Mouse (Mus musculus): Measurements from ENCODE around the gene Aebp2. TPM values are rescaled to one million over a fixed set of nuclear protein-coding genes. Genes with fewer than 3 reads are reported as not detected.

The Aebp2 gene
- total RNA-seq, 2 experiments from 2014 or later: 29.2 to 30.3 TPM

- no peak for DNase-seq
These were observed 15.9 kb upstream of the Aebp2 start for GRCm38 (mm10) chr6:140606534-140606933.

GRCm38 (mm10) chr6:140608666-140609065 is 13.8 kb upstream of the Aebp2 start:
- DNase-seq: no peak

GRCm38 (mm10) chr6:140609533-140609932 is 12.9 kb upstream of the Aebp2 start:
- no peak for DNase-seq

- no peak for DNase-seq
These were observed 12.3 kb upstream of the Aebp2 start for GRCm38 (mm10) chr6:140610117-140610516.

GRCm38 (mm10) chr6:140611282-140611681 is 11.2 kb upstream of the Aebp2 start:
- DNase-seq: peak; percentile 15

- DNase-seq: no peak
These were observed 10.5 kb upstream of the Aebp2 start for GRCm38 (mm10) chr6:140611893-140612473.

GRCm38 (mm10) chr6:140613822-140614221 is 8.6 kb upstream of the Aebp2 start:
- no peak for DNase-seq

- no peak for DNase-seq
These were observed 7.8 kb upstream of the Aebp2 start for GRCm38 (mm10) chr6:140614711-140615110.

- no peak for DNase-seq
These were observed 1.7 kb upstream of the Aebp2 start for GRCm38 (mm10) chr6:140620531-140621349.

GRCm38 (mm10) chr6:140621622-140622021 is 841 bp upstream of the Aebp2 start:
- no peak for DNase-seq

- DNase-seq: peak; percentile 94
These were observed 998 bp downstream of the Aebp2 start for GRCm38 (mm10) chr6:140623226-140624095.

GRCm38 (mm10) chr6:140624096-140625051 is 1.9 kb downstream of the Aebp2 start:
- DNase-seq: peak; percentile 19

- DNase-seq: no peak
These were observed 6.9 kb downstream of the Aebp2 start for GRCm38 (mm10) chr6:140629176-140629859.

- DNase-seq: no peak
These were observed 7.8 kb downstream of the Aebp2 start for GRCm38 (mm10) chr6:140630306-140630705.

GRCm38 (mm10) chr6:140633616-140634015 is 11.2 kb downstream of the Aebp2 start:
- DNase-seq: no peak

GRCm38 (mm10) chr6:140636290-140636689 is 13.8 kb downstream of the Aebp2 start:
- DNase-seq: no peak

- no peak for DNase-seq
These were observed 19.5 kb downstream of the Aebp2 start for GRCm38 (mm10) chr6:140642010-140642409.

GRCm38 (mm10) chr6:140642655-140643054 is 20.2 kb downstream of the Aebp2 start:
- DNase-seq: no peak

GRCm38 (mm10) chr6:140645931-140646330 is 23.5 kb downstream of the Aebp2 start:
- DNase-seq: no peak

- no peak for DNase-seq
These were observed 24.4 kb downstream of the Aebp2 start for GRCm38 (mm10) chr6:140646892-140647291.

GRCm38 (mm10) chr6:140649812-140650211 is 27.3 kb downstream of the Aebp2 start:
- no peak for DNase-seq
